Mouse (Mus musculus) kidney, postnatal 0 days (tissue): ENCODE results near the gene Uba3. TPM values are rescaled to one million over a fixed set of nuclear protein-coding genes. Genes with fewer than 3 reads are reported as not detected.

Source experiments
- ATAC-seq: fragments of 200-750 bp; cut with Nextera tagmentation; replicated peaks from 2 replicates; pipeline ENCODE4 v1.8.0; 2017; ENCODE audit warnings: low read depth, moderate number of reproducible peaks, moderate TSS enrichment, moderate library complexity; ENCODE audit not compliant: low FRiP score
- DNase-seq: peaks from one replicate; pipeline ENCODE4 v3.0.0-alpha.2; 2016; ENCODE audit warnings: low spot score
- H3K27ac ChIP-seq: fragments of 300-500 bp; sonication (generic); 2 replicates; pipeline ENCODE4 v1.5.1; 2014; ENCODE audit warnings: mild to moderate bottlenecking
- H3K27me3 ChIP-seq: fragments of 300-500 bp; sonication (generic); 2 replicates; pipeline ENCODE4 v1.6.1; 2014; ENCODE audit warnings: low read length, mixed read lengths; ENCODE audit not compliant: insufficient read depth
- H3K36me3 ChIP-seq: fragments of 300-500 bp; sonication (generic); 2 replicates; pipeline ENCODE4 v1.6.1; 2014; ENCODE audit warnings: low read length, mixed read lengths; ENCODE audit not compliant: insufficient read depth
- H3K4me1 ChIP-seq: fragments of 300-500 bp; sonication (generic); replicated peaks from 2 replicates; pipeline ENCODE4 v1.6.1; 2014; ENCODE audit warnings: antibody characterized with exemption, low read length, mixed read lengths; ENCODE audit not compliant: insufficient read depth
- H3K4me2 ChIP-seq: fragments of 300-500 bp; sonication (generic); 2 replicates; pipeline ENCODE4 v1.6.1; 2014; ENCODE audit warnings: mild to moderate bottlenecking, low read length, moderate library complexity, mixed read lengths
- H3K4me3 ChIP-seq: fragments of 300-500 bp; sonication (generic); replicated peaks from 2 replicates; pipeline ENCODE4 v1.5.1; 2014; ENCODE audit warnings: low read depth, low read length
- H3K9ac ChIP-seq: fragments of 300-500 bp; sonication (generic); 2 replicates; pipeline ENCODE4 v1.6.1; 2014; ENCODE audit warnings: low read depth, low read length
- H3K9me3 ChIP-seq: fragments of 300-500 bp; sonication (generic); replicated peaks from 2 replicates; pipeline ENCODE4 v1.6.1; 2016; ENCODE audit warnings: low read length, inconsistent platforms, mixed read lengths
- CTCF ChIP-seq: IDR thresholded peaks from 2 replicates; pipeline ENCODE4 v1.5.1; 2016; ENCODE audit warnings: antibody characterized with exemption, low read depth, mild to moderate bottlenecking, moderate library complexity
- WGBS: fragments of 180-500 bp; shearing (Covaris S2); extraction: QIAGEN DNeasy Blood & Tissue Kit; methylation state at CpG from one replicate; pipeline ENCODE4 v1.1.7; 2014; 5-methylcytosine and 5-hydroxymethylcytosine counted together
- polyA plus RNA-seq: library from polyadenylated mRNA; unstranded; fragments of >200 nt; fragmentation: Nextera tagmentation; extraction: Ambion mirVana; gene quantifications from 2 replicates; pipeline ENCODE4 v1.2.1, GENCODE M21; 2015

Uba3 gene
- polyA plus RNA-seq, 1 experiment from 2014 or later, result 57.1 TPM

GRCm38 (mm10) chr6:97178491-97179366 lies 26.7 kb downstream of the Uba3 start, which contains the start of gene Tmf1:
TSS of gene Tmf1 (minus strand) at chr6:97179122.
- H3K27ac ChIP-seq, result peak within 1 kb of the TSS; percentile 92
- DNase-seq, result peak; percentile 98
- ATAC-seq, result peak; percentile 97
- peak within 1 kb of the TSS; percentile 72 for H3K4me2 ChIP-seq
- H3K4me3 ChIP-seq, result peak within 1 kb of the TSS; percentile 87
- H3K4me1 ChIP-seq, result peaks cover 14% of the 10 kb centered on the region
- peaks cover 3% of the 10 kb centered on the region; the same call in 1 of the 2 replicates for H3K36me3 ChIP-seq
- no peaks in the 10 kb centered on the region for H3K27me3 ChIP-seq
- WGBS, result under 1% methylated on average over 76 of the region's 80 CpGs
- H3K9me3 ChIP-seq, result no peaks in the 10 kb centered on the region
- TF ChIP-seq CTCF, result no peak
- H3K9ac ChIP-seq, result peak within 1 kb of the TSS; percentile 81

GRCm38 (mm10) chr6:97175716-97176115 lies 29.7 kb downstream of the Uba3 start:
- Histone ChIP-seq H3K9me3 (no peaks in the 10 kb centered on the region), H3K4me3 (no peak overlapping the region), H3K27ac (no peak overlapping the region), H3K27me3 (no peaks in the 10 kb centered on the region), H3K36me3 (peaks cover 17% of the 10 kb centered on the region), H3K4me2 (peak overlapping the region; percentile 19; the same call in 1 of the 2 replicates), H3K9ac (no peak overlapping the region), H3K4me1 (peaks cover 14% of the 10 kb centered on the region)
- peak; percentile 51 for DNase-seq
- WGBS, result 39% methylated on average over 11 of the region's 11 CpGs
- TF ChIP-seq CTCF, result no peak
- ATAC-seq, result no peak

- H3K4me1 ChIP-seq, result no peaks in the 10 kb centered on the region; the same call in 1 of the 2 replicates
- no peak overlapping the region for H3K9ac ChIP-seq
- H3K27me3 ChIP-seq, result no peaks in the 10 kb centered on the region
- DNase-seq (no peak), ATAC-seq (no peak)
- H3K36me3 ChIP-seq, result no peaks in the 10 kb centered on the region
- peak; percentile 38; the same call in 1 of the 2 replicates for TF ChIP-seq CTCF
- H3K4me3 ChIP-seq, result no peak overlapping the region
- H3K9me3 ChIP-seq, result no peaks in the 10 kb centered on the region
- H3K4me2 ChIP-seq, result no peak overlapping the region
- WGBS, result 87% methylated on average over 6 of the region's 6 CpGs
- no peak overlapping the region for H3K27ac ChIP-seq
These were observed 55.3 kb downstream of the Uba3 start for GRCm38 (mm10) chr6:97150156-97150555.

- H3K27ac ChIP-seq, result 0 out of 2 replicates have a peak overlapping the region, but pooled peaks have one; percentile 87
- H3K9ac ChIP-seq, result no peak overlapping the region
- no peaks in the 10 kb centered on the region for H3K36me3 ChIP-seq
- 66% methylated on average over 2 of the region's 2 CpGs for WGBS
- no peaks in the 10 kb centered on the region for H3K9me3 ChIP-seq
- no peaks in the 10 kb centered on the region for H3K27me3 ChIP-seq
- DNase-seq, result peak; percentile 12
- H3K4me3 ChIP-seq, result no peak overlapping the region
- no peaks in the 10 kb centered on the region; the same call in 1 of the 2 replicates for H3K4me1 ChIP-seq
- TF ChIP-seq CTCF, result no peak
- no peak overlapping the region for H3K4me2 ChIP-seq
- no peak; the same call in 1 of the 2 replicates for ATAC-seq
These were observed 55.7 kb downstream of the Uba3 start for GRCm38 (mm10) chr6:97149721-97150120.

GRCm38 (mm10) chr6:97148383-97149251 lies 56.8 kb downstream of the Uba3 start, which contains the start of gene Eogt:
TSS of gene Eogt (minus strand) at chr6:97149182.
- H3K4me1 ChIP-seq, result no peaks in the 10 kb centered on the region; the same call in none of the 2 replicates
- under 1% methylated on average over 56 of the region's 56 CpGs for WGBS
- DNase-seq, result peak; percentile 74
- H3K27me3 ChIP-seq, result no peaks in the 10 kb centered on the region
- H3K9ac ChIP-seq, result peak within 1 kb of the TSS; percentile 90
- peak within 1 kb of the TSS; percentile 73 for H3K4me3 ChIP-seq
- TF ChIP-seq CTCF, result peak; percentile 57
- no peaks in the 10 kb centered on the region for H3K9me3 ChIP-seq
- H3K36me3 ChIP-seq, result no peaks in the 10 kb centered on the region
- ATAC-seq, result peak; percentile 86
- peak within 1 kb of the TSS; percentile 87 for H3K27ac ChIP-seq
- H3K4me2 ChIP-seq, result peak within 1 kb of the TSS; percentile 96
